Mouse (Mus musculus) kidney, embryonic 16.5 days (tissue): Measurements from ENCODE around the gene Fcho1. TPM values are rescaled to one million over a fixed set of nuclear protein-coding genes. Genes with fewer than 3 reads are reported as not detected.
A peak's percentile ranks its signal among the peaks of the same experiment; 100 is the strongest.
"Not testable (repeated sequence)": the region's sequence is repeated elsewhere in the genome, so short reads cannot be mapped to it uniquely, and the experiment has no call there.

ENCODE experiments used
- ATAC-seq: fragments of 200-750 bp; cut with Nextera tagmentation; 2 replicates; pipeline ENCODE4 v1.8.0; 2017; ENCODE audit warnings: moderate TSS enrichment; ENCODE audit not compliant: low FRiP score, low TSS enrichment
- H3K27ac ChIP-seq: fragments of 300-500 bp; sonication (generic); 2 replicates; pipeline ENCODE4 v1.5.1; 2014; ENCODE audit warnings: low read length
- H3K27me3 ChIP-seq: fragments of 300-500 bp; sonication (generic); 2 replicates; pipeline ENCODE4 v1.6.1; 2014; ENCODE audit warnings: low read length, control low read depth, mixed read lengths; ENCODE audit not compliant: insufficient read depth
- H3K36me3 ChIP-seq: fragments of 300-500 bp; sonication (generic); 2 replicates; pipeline ENCODE4 v1.6.1; 2014; ENCODE audit warnings: low read length, control low read depth, mixed read lengths; ENCODE audit not compliant: insufficient read depth
- H3K4me1 ChIP-seq: fragments of 300-500 bp; sonication (generic); 2 replicates; pipeline ENCODE4 v1.6.1; 2014; ENCODE audit warnings: low read length, control low read depth, mixed read lengths; ENCODE audit not compliant: insufficient read depth
- H3K4me2 ChIP-seq: fragments of 300-500 bp; sonication (generic); replicated peaks from 2 replicates; pipeline ENCODE4 v1.6.1; 2014; ENCODE audit warnings: low read depth, low read length
- H3K4me3 ChIP-seq: fragments of 300-500 bp; sonication (generic); 2 replicates; pipeline ENCODE4 v1.5.1; 2014; ENCODE audit warnings: mild to moderate bottlenecking, low read length
- H3K9ac ChIP-seq: fragments of 300-500 bp; sonication (generic); replicated peaks from 2 replicates; pipeline ENCODE4 v1.6.1; 2014; ENCODE audit warnings: low read length
- H3K9me3 ChIP-seq: fragments of 300-500 bp; sonication (generic); 2 replicates; pipeline ENCODE4 v1.6.1; 2016; ENCODE audit warnings: low read length, control low read depth
- WGBS: fragments of 180-500 bp; shearing (Covaris S2); extraction: QIAGEN DNeasy Blood & Tissue Kit; methylation state at CpG from one replicate; pipeline ENCODE4 v1.1.7; 2014; 5-methylcytosine and 5-hydroxymethylcytosine counted together
- polyA plus RNA-seq: library from polyadenylated mRNA; unstranded; fragments of >200 nt; fragmentation: Nextera tagmentation; extraction: Ambion mirVana; gene quantifications from 2 replicates; pipeline ENCODE4 v1.2.1, GENCODE M21; 2015

Gene Fcho1
- 8.6 and 8.7 TPM in 2 replicates for polyA plus RNA-seq

GRCm38 (mm10) chr8:71725122-71725924 lies at the start of gene Fcho1:
TSS of gene Fcho1 (minus strand) at chr8:71725716.
- Histone ChIP-seq H3K27ac (no peak within 1 kb of the TSS), H3K4me1 (peaks cover 10% of the 10 kb centered on the region), H3K27me3 (peaks cover 16% of the 10 kb centered on the region), H3K36me3 (no peaks in the 10 kb centered on the region), H3K9ac (peak within 1 kb of the TSS; percentile 74), H3K9me3 (no peaks in the 10 kb centered on the region), H3K4me2 (peak within 1 kb of the TSS; percentile 92), H3K4me3 (peak within 1 kb of the TSS; percentile 69)
- peak; percentile 85 for ATAC-seq
- WGBS, result 1% methylated on average over 41 of the region's 54 CpGs

DNA sequence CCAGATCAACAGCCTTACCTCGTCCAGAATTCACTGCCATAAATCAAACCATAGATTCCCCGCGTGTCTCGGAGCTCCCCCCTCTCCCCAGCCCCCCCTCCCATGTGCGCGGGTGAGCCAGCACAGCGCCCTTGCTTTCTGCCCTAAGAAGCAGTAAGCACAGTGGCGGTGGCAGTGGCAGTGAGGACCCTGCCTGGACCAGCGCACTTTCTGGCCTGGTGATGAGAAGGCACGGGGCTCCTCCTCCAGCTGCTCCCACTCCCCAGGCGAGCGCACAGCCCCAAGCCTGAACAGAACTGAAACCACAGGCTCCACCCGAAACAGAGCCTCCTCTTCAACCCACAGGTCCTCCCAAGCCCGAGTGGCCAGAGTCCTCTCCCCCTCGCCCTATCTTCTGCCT lies 45.8 kb upstream of the Fcho1 start:
- Histone ChIP-seq H3K36me3 (no peaks in the 10 kb centered on the region), H3K27ac (no peak overlapping the region), H3K9ac (no peak overlapping the region), H3K4me3 (no peak overlapping the region), H3K9me3 (peaks cover 19% of the 10 kb centered on the region), H3K27me3 (no peaks in the 10 kb centered on the region), H3K4me1 (no peaks in the 10 kb centered on the region), H3K4me2 (no peak overlapping the region)
- 87% methylated on average over 14 of the region's 15 CpGs for WGBS
- no peak for ATAC-seq

DNA sequence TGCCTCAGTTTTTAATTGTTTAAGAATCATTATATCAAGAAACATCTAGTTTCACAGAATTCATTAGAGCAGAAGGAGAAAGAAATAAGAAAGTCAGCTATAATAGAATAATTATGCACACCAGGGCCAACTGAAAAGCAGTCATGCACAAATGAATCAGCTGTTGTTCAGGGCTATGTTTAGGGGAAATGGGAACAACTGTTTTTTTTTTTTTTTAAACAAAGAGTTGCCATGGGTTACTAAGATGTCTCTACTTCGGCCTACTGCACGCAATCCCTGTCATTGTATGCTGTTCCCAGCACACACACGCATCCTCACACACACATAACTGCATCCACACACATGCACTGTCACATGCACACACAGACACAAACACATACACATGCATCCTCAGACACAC lies 33.3 kb upstream of the Fcho1 start:
- Histone ChIP-seq H3K9me3 (no peaks in the 10 kb centered on the region), H3K27ac (no peak overlapping the region), H3K9ac (no peak overlapping the region), H3K4me1 (no peaks in the 10 kb centered on the region), H3K4me2 (no peak overlapping the region), H3K27me3 (no peaks in the 10 kb centered on the region), H3K36me3 (no peaks in the 10 kb centered on the region), H3K4me3 (no peak overlapping the region)
- WGBS, result 83% methylated on average over 3 of the region's 3 CpGs
- no peak for ATAC-seq

- not testable (repeated sequence) for H3K4me3 ChIP-seq, H3K9me3 ChIP-seq, ATAC-seq, H3K27me3 ChIP-seq, H3K4me1 ChIP-seq, H3K4me2 ChIP-seq, H3K27ac ChIP-seq, H3K36me3 ChIP-seq, H3K9ac ChIP-seq
- 49% methylated on average over 7 of the region's 7 CpGs for WGBS
These were observed 27.5 kb upstream of the Fcho1 start for GRCm38 (mm10) chr8:71752881-71753552.

- H3K36me3 ChIP-seq, H3K9ac ChIP-seq, ATAC-seq, H3K4me1 ChIP-seq, H3K4me3 ChIP-seq, H3K9me3 ChIP-seq, H3K27me3 ChIP-seq, H3K27ac ChIP-seq, H3K4me2 ChIP-seq: not testable (repeated sequence)
These were observed 26.7 kb upstream of the Fcho1 start for GRCm38 (mm10) chr8:71752263-71752662.

GRCm38 (mm10) chr8:71751337-71751886 lies 25.9 kb upstream of the Fcho1 start:
- peak; percentile 63; the same call in 1 of the 2 replicates for ATAC-seq
- H3K36me3 ChIP-seq, H3K27me3 ChIP-seq, H3K4me2 ChIP-seq, H3K4me1 ChIP-seq, H3K4me3 ChIP-seq, H3K9me3 ChIP-seq, H3K27ac ChIP-seq, H3K9ac ChIP-seq: not testable (repeated sequence)
- WGBS, result 52% methylated on average over 2 of the region's 2 CpGs

- not testable (repeated sequence) for H3K4me3 ChIP-seq, H3K27ac ChIP-seq, ATAC-seq, H3K4me2 ChIP-seq, H3K27me3 ChIP-seq, H3K4me1 ChIP-seq, H3K36me3 ChIP-seq, H3K9ac ChIP-seq, H3K9me3 ChIP-seq
- 78% methylated on average over 6 of the region's 6 CpGs for WGBS
These were observed 24.0 kb upstream of the Fcho1 start for GRCm38 (mm10) chr8:71749321-71750075.

DNA sequence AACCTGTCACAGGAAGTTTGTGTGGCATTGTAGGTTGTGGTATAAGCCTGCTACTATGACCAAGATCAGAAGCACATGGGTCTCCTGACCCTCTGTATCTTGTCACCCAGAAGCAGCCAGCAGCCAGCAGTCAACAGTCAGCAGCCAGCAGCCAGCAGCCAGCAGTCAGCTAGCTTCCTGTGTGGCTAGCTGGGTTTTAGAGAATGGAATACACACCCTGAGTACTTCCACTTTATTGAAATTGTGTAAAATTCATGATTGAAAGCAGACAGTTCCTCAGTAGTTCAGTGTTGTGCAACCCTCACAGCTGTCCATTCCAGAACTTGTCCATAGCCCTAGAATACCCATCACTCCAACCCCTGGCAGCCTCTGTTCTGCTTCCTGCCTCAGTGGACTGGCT lies 21.6 kb upstream of the Fcho1 start:
- H3K9ac ChIP-seq, H3K36me3 ChIP-seq, H3K27ac ChIP-seq, H3K27me3 ChIP-seq, H3K4me1 ChIP-seq, H3K4me2 ChIP-seq, H3K9me3 ChIP-seq, ATAC-seq, H3K4me3 ChIP-seq: not testable (repeated sequence)

GRCm38 (mm10) chr8:71745322-71745721 lies 19.8 kb upstream of the Fcho1 start:
- no peaks in the 10 kb centered on the region for H3K27me3 ChIP-seq
- H3K9ac ChIP-seq, result no peak overlapping the region
- no peak for ATAC-seq
- 81% methylated on average over 1 of the region's 1 CpGs for WGBS
- no peak overlapping the region for H3K27ac ChIP-seq
- no peaks in the 10 kb centered on the region for H3K36me3 ChIP-seq
- H3K4me3 ChIP-seq, result no peak overlapping the region
- H3K4me1 ChIP-seq, result 0 out of 2 replicates have a peak, but pooled peaks cover 8% of the 10 kb centered on the region
- no peak overlapping the region for H3K4me2 ChIP-seq
- H3K9me3 ChIP-seq, result no peaks in the 10 kb centered on the region
